Mouse (Mus musculus): Measurements from ENCODE around the gene Kcp.
A peak's percentile ranks its signal among the peaks of the same experiment; 100 is the strongest.

Gene Kcp

GRCm38 (mm10) chr6:29523301-29524033, 15.7 kb upstream of the Kcp start:
- DNase-seq (ENCODE audit: low spot score in 2 of 2): no peak

- no peak for DNase-seq (ENCODE audit: low spot score in 2 of 2)
These were observed 15.0 kb upstream of the Kcp start for GRCm38 (mm10) chr6:29522626-29523300.

- peak in 1 of 2 experiments; percentile 69 for DNase-seq (ENCODE audit: low spot score in 2 of 2)
These were observed 9.4 kb upstream of the Kcp start for GRCm38 (mm10) chr6:29517139-29517538.

- DNase-seq (ENCODE audit: low spot score in 2 of 2): no peak
These were observed 5.5 kb upstream of the Kcp start for GRCm38 (mm10) chr6:29513284-29513683.

- DNase-seq (ENCODE audit: low spot score in 2 of 2): no peak
These were observed 1.3 kb upstream of the Kcp start for GRCm38 (mm10) chr6:29509086-29509485.

GRCm38 (mm10) chr6:29506834-29507233, 918 bp downstream of the Kcp start:
- no peak for DNase-seq (ENCODE audit: low spot score in 2 of 2)

- no peak for DNase-seq (ENCODE audit: low spot score in 2 of 2)
These were observed 2.3 kb downstream of the Kcp start for GRCm38 (mm10) chr6:29505493-29505892.

GRCm38 (mm10) chr6:29501599-29501998, 6.2 kb downstream of the Kcp start:
- no peak for DNase-seq (ENCODE audit: low spot score in 2 of 2)

GRCm38 (mm10) chr6:29500810-29501209, 6.9 kb downstream of the Kcp start:
- DNase-seq (ENCODE audit: low spot score in 2 of 2): no peak

- no peak for DNase-seq (ENCODE audit: low spot score in 2 of 2)
These were observed 7.6 kb downstream of the Kcp start for GRCm38 (mm10) chr6:29500177-29500576.

GRCm38 (mm10) chr6:29497791-29498190, 10.0 kb downstream of the Kcp start:
- no peak for DNase-seq (ENCODE audit: low spot score in 2 of 2)

- no peak for DNase-seq (ENCODE audit: low spot score in 2 of 2)
These were observed 11.5 kb downstream of the Kcp start for GRCm38 (mm10) chr6:29496270-29496669.

GRCm38 (mm10) chr6:29494101-29494500, 13.7 kb downstream of the Kcp start:
- no peak for DNase-seq (ENCODE audit: low spot score in 2 of 2)

GRCm38 (mm10) chr6:29485951-29486350, 21.8 kb downstream of the Kcp start:
- no peak for DNase-seq (ENCODE audit: low spot score in 2 of 2)

GRCm38 (mm10) chr6:29484716-29485559, 22.8 kb downstream of the Kcp start:
- DNase-seq (ENCODE audit: low spot score in 2 of 2): peak in 1 of 2 experiments; percentile 49

GRCm38 (mm10) chr6:29482691-29483090, 25.1 kb downstream of the Kcp start:
- DNase-seq (ENCODE audit: low spot score in 2 of 2): no peak

GRCm38 (mm10) chr6:29474736-29475135, 33.0 kb downstream of the Kcp start:
- DNase-seq (ENCODE audit: low spot score in 2 of 2): no peak

GRCm38 (mm10) chr6:29473941-29474691, 33.6 kb downstream of the Kcp start:
- DNase-seq (ENCODE audit: low spot score in 2 of 2): peak; percentile 31 to 72

GRCm38 (mm10) chr6:29471137-29471536, 36.6 kb downstream of the Kcp start, which contains the start of gene Atp6v1fnb:
Gene Atp6v1fnb (plus strand): TSS chr6:29471437.
- DNase-seq (ENCODE audit: low spot score in 2 of 2): no peak

- no peak for DNase-seq (ENCODE audit: low spot score in 2 of 2)
These were observed 38.9 kb downstream of the Kcp start for GRCm38 (mm10) chr6:29468851-29469250.

- DNase-seq (ENCODE audit: low spot score in 2 of 2): peak; percentile 78 to 93
These were observed 40.0 kb downstream of the Kcp start, which contains the start of gene Atp6v1f for GRCm38 (mm10) chr6:29467583-29468354. Gene Atp6v1f (plus strand): TSS chr6:29467718.
